Mouse (Mus musculus) hematopoietic stem cell, adult 5-6 weeks (primary cell): ENCODE measurements around the gene Adam12. TPM values are rescaled to one million over a fixed set of nuclear protein-coding genes. Genes with fewer than 3 reads are reported as not detected.

Source experiments
- ATAC-seq, 2 experiments: fragments of 125-278 bp in 1 of 2; replicated peaks in 1 of 2; 2 replicates each; pipeline ENCODE4 v1.8.0; 2016 to 2017; ENCODE audit warnings: inconsistent platforms in 2 of 2, mild to moderate bottlenecking in 2 of 2, moderate number of reproducible peaks in 2 of 2, low read depth in 1 of 2, moderate TSS enrichment in 1 of 2; ENCODE audit not compliant: low FRiP score in 2 of 2, poor library complexity in 2 of 2, severe bottlenecking in 2 of 2, insufficient read depth in 1 of 2, low TSS enrichment in 1 of 2
- total RNA-seq: library from RNA; stranded (forward); fragments of 172-1452, 232-1000 nt; gene quantifications from 2 replicates; pipeline ENCODE4 v1.2.3, GENCODE M21; 2017

The Adam12 gene
- total RNA-seq, 1 experiment from 2014 or later, result 0.20 TPM

GRCm38 (mm10) chr7:134071153-134071885, 160.6 kb downstream of the Adam12 start:
- ATAC-seq, result no peak

GRCm38 (mm10) chr7:134062629-134063028, 169.3 kb downstream of the Adam12 start:
- ATAC-seq, result peak; percentile 46 to 85; a peak in 2 of 4 replicates

- ATAC-seq, result no peak
These were observed 179.5 kb downstream of the Adam12 start for GRCm38 (mm10) chr7:134052486-134052885.

GRCm38 (mm10) chr7:134050371-134050770, 181.6 kb downstream of the Adam12 start:
- ATAC-seq, result no peak

GRCm38 (mm10) chr7:134046376-134046775, 185.6 kb downstream of the Adam12 start:
- ATAC-seq, result no peak

GRCm38 (mm10) chr7:134043576-134043975, 188.4 kb downstream of the Adam12 start:
- no peak for ATAC-seq

DNA sequence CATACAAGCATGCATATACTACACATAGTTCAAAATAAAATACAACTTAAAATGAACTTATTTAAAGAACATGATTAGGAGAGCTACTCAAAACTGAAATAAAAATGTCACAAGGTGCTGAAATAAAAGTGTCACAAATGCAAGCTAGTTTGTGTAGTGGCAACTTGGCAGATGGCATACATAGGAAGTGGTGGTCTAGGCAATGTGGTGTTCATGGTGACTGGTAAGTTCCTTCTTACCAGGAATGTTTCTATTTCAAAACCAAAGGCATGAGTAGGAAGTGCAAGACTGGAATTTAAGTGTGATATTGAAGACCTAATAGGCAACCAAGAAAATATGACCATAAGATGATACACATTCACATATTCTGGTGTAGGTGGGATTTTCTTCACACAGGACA, 189.3 kb downstream of the Adam12 start:
- ATAC-seq, result peak; percentile 53 to 65

DNA sequence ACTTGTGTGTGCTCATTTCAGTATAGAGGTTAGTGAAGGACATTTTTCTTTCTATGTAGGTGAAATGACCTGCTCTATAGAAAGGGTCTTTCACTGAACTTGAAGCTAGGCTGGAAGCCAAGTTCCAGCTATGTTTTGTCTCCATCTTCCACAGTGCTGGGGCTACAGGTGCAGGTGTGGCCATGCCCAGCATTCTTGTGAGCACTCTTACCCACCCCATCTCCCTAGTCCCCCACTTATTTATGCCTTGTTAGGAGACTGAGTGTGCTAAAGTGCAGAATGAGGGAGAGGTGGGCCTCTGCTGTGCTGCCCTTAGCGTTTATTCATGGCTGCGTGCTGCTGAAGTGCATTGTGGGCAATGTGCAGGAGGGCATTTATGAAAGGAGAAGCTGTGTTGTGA, 198.0 kb downstream of the Adam12 start:
- no peak for ATAC-seq

DNA sequence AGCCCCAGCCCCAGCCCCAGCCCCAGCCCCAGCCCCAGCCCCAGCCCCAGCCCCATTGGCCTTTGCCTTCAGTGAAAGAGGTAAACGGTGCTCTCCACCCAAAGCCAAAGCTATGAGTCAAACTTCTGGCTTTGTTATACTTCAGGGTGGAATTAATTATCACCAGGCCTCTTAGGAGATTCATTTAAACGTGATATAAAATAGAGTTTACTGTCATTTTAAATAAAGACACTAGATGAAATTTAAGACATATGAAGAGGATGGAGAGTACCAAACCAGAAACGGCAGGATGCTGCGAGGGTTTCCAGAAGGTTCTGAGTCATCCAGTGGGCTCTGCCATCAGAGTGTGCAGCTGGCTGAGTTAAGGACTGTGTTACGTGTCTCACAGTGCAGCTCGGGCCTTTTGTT, 199.0 kb downstream of the Adam12 start:
- ATAC-seq, result no peak

GRCm38 (mm10) chr7:134031787-134032186, 200.2 kb downstream of the Adam12 start:
- peak in 1 of 2 experiments; percentile 45; a peak in 2 of 4 replicates for ATAC-seq

DNA sequence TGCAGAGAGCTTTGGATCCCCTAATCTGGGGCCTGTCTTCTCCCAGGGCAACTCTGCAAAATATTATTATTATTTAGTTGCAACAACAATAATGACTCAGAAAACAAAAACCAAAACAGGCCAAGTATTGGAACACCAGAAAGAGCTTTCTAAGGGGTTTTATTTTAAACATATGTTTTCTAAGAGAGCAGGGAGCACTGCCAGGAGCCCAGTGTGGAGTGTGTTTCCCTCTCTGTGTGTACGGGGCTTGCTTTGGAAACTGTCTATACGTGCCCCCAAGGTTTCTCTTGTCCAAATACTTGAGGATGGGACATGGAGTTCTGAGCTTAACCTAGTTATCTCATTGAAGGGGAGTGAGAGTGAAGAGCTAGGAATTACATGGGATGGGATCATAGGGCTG, 200.7 kb downstream of the Adam12 start:
- ATAC-seq, result no peak

DNA sequence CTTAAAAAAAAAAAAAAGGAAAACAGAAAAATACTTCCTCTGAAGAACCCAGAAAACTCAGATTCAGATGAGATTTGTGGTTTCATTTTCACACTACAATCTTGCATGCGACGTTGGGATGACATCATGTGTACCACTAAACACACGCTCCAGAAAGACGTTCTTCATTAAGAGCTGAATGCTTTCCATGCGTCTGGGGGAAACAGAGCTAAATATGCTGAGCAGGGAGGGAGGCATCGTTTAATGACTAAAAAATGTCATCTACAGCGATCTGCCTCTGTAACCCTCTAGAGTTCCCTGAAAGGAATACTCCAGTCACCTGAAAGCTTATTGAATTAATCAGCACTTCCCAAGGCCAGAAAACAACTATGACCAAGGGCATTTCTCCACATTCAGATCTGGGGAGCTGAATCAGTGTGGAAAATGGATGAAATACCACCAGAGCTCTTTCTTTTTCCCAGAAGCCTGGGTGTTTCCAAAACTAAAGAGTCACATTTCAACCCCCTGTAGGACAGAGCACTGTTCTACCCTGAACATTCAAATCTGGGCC, 203.6 kb downstream of the Adam12 start:
- ATAC-seq, result no peak

DNA sequence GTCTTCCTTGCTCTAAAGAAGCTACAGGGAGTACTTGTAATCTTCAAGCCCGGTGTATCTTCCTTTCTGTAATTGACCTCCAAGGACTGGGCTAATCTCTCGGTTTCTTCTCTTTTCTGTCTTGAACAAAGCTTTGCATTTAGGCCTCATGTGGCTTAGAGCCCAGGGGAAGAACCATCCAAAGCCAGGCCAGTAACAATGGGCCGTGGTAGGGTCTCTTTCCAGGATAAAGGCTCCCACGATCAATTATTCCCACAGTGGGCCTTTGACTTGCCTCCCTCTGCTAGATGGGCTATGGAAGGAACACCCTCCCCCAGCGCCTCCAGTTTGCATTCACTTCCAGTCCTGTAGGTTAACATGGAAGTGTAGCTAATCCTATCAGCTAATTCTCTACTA, 204.9 kb downstream of the Adam12 start:
- ATAC-seq, result no peak

DNA sequence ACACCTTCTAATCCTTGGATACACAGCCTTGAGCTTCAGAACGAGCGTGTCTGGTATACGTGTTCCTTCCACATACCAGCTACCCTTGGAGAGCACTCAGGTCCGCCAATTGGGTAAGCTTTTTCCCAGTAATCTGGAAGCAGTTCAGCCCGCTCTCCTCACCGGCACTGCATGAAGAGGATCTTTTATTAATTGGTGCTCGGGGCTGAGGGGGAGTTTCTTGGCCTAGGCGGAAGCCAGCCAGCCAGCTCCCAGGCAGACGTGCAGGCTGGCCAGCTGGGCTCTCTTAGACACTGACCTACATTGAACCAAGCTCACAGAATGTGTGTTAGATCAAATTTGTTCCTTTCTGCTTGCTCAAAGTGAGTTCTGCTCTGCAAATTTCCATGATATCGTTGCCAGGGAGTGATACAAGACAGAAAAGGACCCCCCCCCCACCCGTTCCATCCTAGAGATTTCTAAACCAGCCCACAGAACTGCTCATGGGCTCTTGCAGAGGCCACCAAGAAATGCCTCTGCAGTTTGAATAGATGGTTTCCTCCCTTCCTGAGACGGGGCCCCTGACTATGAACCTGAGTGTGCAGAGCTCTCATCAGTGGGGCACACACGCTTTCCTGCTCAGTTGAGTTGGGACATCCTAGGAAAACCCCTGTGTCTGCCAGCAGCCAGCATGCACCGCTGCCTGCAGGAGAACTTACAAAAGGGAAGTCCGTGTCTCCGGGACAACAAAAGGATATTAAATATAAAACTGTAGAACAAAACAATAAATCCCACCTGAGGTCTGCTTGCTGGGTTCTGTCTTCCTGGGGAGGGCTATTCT, 205.5 kb downstream of the Adam12 start:
- ATAC-seq, result no peak

DNA sequence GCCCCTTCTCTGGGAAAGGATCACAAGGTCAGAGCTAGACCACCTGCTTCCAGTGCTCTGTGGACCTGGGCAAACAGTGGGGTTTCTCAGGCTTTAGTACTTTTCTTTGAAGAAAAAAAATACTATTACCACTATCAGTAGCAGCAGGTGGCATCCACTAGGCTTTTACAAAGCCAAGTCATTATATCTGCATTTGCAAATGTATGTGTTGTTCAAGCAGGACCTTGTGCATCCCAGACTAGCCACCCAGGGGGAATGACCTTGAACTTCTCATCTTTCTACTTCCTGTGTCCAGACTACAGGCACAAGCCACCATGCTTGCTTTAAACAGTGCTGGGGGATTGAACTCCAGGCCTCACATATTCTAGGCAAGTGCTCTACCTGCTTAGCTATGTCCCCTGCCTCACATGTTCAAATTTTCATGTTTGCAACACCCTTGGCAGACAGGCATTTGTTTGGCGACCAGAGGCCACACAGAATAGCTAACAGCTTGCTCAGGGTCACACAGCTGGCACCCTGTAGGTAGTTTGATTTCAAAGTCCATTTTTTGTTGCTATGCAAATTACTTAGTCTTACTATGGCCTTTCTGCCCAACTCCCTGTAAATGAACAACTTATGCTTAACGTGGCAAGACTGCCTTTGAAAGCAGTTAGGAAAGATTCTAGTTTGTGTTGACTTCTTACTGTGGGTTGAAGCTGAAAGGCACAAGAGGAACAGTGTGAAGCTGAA, 209.6 kb downstream of the Adam12 start:
- ATAC-seq, result no peak

DNA sequence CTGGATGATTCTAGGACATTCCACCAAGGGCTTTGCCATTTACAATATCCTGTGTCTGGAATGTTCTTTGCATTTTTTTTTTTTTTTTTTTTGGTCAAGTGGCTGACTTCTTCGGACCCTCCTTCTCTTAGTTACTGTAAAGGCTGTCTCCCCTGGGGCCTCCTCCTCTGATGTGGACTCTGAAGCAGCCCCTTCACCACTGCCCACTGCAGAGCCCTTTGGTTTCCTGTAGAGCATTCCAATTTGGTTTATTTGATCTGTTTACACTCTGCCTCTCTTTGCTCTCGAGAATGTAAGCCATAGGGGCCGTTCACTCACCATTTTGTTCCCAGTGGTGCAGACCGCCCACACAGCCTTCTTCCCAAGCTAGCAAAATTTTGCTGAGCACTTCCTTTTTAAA, 216.7 kb downstream of the Adam12 start:
- no peak for ATAC-seq

- no peak for ATAC-seq
These were observed 217.2 kb downstream of the Adam12 start for GRCm38 (mm10) chr7:134014733-134015132.

GRCm38 (mm10) chr7:134009157-134009556, 222.8 kb downstream of the Adam12 start:
- ATAC-seq, result no peak
